In the genomic region with DNA sequence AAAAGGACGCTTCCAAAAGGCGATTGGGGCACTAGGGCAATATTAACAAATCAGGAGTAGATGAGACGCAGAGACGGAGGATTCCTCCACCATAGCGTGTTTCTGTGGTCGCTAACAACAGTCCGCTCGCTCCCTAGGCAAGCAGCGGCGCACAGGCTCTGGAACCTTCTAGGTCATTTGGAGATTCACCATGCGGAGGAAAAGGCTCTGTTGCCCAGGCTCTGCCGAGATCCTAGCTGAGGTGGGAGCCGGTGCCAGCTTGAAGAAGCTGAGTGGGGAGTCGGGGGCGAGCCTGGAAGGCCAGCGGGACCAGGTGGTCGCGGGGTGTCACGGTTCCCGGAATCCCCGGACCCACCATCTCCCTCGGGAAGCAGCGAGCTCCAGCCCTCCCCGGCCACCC, we compare ENCODE assay signal across 8 mouse cellular contexts. TPM values are rescaled to one million over a fixed set of nuclear protein-coding genes. Genes with fewer than 3 reads are reported as not detected.
DNase-seq lines count a peak whose midpoint lies in the region; ATAC-seq and TF ChIP-seq lines count a peak whose summit lies in the region.

No protein-coding gene starts in this region.

- peak overlapping the region; percentile 89 for H3K9ac ChIP-seq in heart, embryonic 12.5 days
- peak overlapping the region; percentile 80 for H3K9ac ChIP-seq in forebrain, embryonic 11.5 days (ENCODE audit: low read length)
- H3K9ac ChIP-seq in midbrain, embryonic 15.5 days: peak overlapping the region; percentile 64

- H3K9me3 ChIP-seq in heart, embryonic 12.5 days (replicated peaks): no peaks in the 10 kb centered on the region
- H3K9me3 ChIP-seq in G1E (replicated peaks): no peaks in the 10 kb centered on the region
- H3K9me3 ChIP-seq in forebrain, embryonic 11.5 days (ENCODE audit: control insufficient read depth, low read length): no peaks in the 10 kb centered on the region
- no peaks in the 10 kb centered on the region for H3K9me3 ChIP-seq in midbrain, embryonic 15.5 days

- H3K27ac ChIP-seq in heart, embryonic 12.5 days (ENCODE audit: poor library complexity, severe bottlenecking): peak overlapping the region; percentile 86
- H3K27ac ChIP-seq in forebrain, embryonic 11.5 days (ENCODE audit: low read depth, low read length): peak overlapping the region; percentile 70
- H3K27ac ChIP-seq in midbrain, embryonic 15.5 days: peak overlapping the region; percentile 85

- peak overlapping the region; percentile 81 for H3K4me3 ChIP-seq in heart, embryonic 12.5 days
- H3K4me3 ChIP-seq in G1E (ENCODE audit: low read depth, low read length): peak overlapping the region; percentile 95
- peak overlapping the region; percentile 71 for H3K4me3 ChIP-seq in forebrain, embryonic 11.5 days (ENCODE audit: low read depth, low read length)
- peak overlapping the region; percentile 61 for H3K4me3 ChIP-seq in midbrain, embryonic 15.5 days

- intact Hi-C loops in heart, postnatal 36 days (cut with DNase I): loop anchor here (5.0 kb wide), 1 partner anchor 42 kb away; a partner anchor contains a TSS

- WGBS in heart, embryonic 12.5 days: under 1% methylated on average over 24 of the region's 24 CpGs
- 2% methylated on average over 23 of the region's 24 CpGs for WGBS in forebrain, embryonic 11.5 days
- WGBS in midbrain, embryonic 15.5 days: 1% methylated on average over 24 of the region's 24 CpGs

- DNase-seq in heart, postnatal 36 days: no peak
- DNase-seq in G1E (ENCODE audit: low spot score): no peak
- no peak for DNase-seq in forebrain, embryonic 11.5 days (ENCODE audit: low spot score)
- DNase-seq in kidney, postnatal 36 days: peak; percentile 17 to 51
- no peak for DNase-seq in cerebellum, postnatal 4 days (ENCODE audit: low spot score in 2 of 2)
- no peak for DNase-seq in frontal cortex, postnatal 36 days (ENCODE audit: low spot score in 2 of 2)

- no peak for TF ChIP-seq CTCF in G1E (IDR thresholded peaks at IDR 0.05; ENCODE audit: low read depth, low read length)

- H3K27me3 ChIP-seq in heart, embryonic 12.5 days (replicated peaks): no peaks in the 10 kb centered on the region
- H3K27me3 ChIP-seq in G1E (ENCODE audit: insufficient read depth, low read length): no peaks in the 10 kb centered on the region
- no peaks in the 10 kb centered on the region for H3K27me3 ChIP-seq in forebrain, embryonic 11.5 days (ENCODE audit: control insufficient read depth, insufficient read depth, low read length)
- no peaks in the 10 kb centered on the region for H3K27me3 ChIP-seq in midbrain, embryonic 15.5 days (replicated peaks)

- H3K36me3 ChIP-seq in heart, embryonic 12.5 days: peaks cover 28% of the 10 kb centered on the region
- peaks cover 39% of the 10 kb centered on the region for H3K36me3 ChIP-seq in G1E (replicated peaks)
- peaks cover under 1% of the 10 kb centered on the region for H3K36me3 ChIP-seq in forebrain, embryonic 11.5 days (ENCODE audit: control insufficient read depth, insufficient read depth, low read length)
- peaks cover 12% of the 10 kb centered on the region for H3K36me3 ChIP-seq in midbrain, embryonic 15.5 days (replicated peaks)

- peaks cover 13% of the 10 kb centered on the region for H3K4me1 ChIP-seq in heart, embryonic 12.5 days (replicated peaks)
- H3K4me1 ChIP-seq in G1E (ENCODE audit: insufficient read depth, low read depth, low read length): peaks cover 30% of the 10 kb centered on the region
- H3K4me1 ChIP-seq in forebrain, embryonic 11.5 days (replicated peaks; ENCODE audit: control insufficient read depth, insufficient read depth, low read length): peaks cover 7% of the 10 kb centered on the region; the same call in 1 of the 2 replicates
- peaks cover 26% of the 10 kb centered on the region for H3K4me1 ChIP-seq in midbrain, embryonic 15.5 days

- ATAC-seq in heart, embryonic 12.5 days (ENCODE audit: insufficient number of reproducible peaks, low FRiP score): no peak; the same call in 1 of the 2 replicates
- ATAC-seq in G1E (ENCODE audit: extremely low read depth, insufficient number of reproducible peaks, low FRiP score, poor library complexity, severe bottlenecking): no peak
- ATAC-seq in forebrain, embryonic 11.5 days (replicated peaks; ENCODE audit: low FRiP score): no peak
- ATAC-seq in midbrain, embryonic 15.5 days (replicated peaks): peak; percentile 1; the same call in 1 of the 2 replicates

- H3K4me2 ChIP-seq in heart, embryonic 12.5 days: peak overlapping the region; percentile 93
- peak overlapping the region; percentile 84 for H3K4me2 ChIP-seq in forebrain, embryonic 11.5 days (ENCODE audit: low read depth, low read length, severe bottlenecking)
- peak overlapping the region; percentile 89 for H3K4me2 ChIP-seq in midbrain, embryonic 15.5 days

RNA-seq across cellular contexts. Expression of a gene that starts 0.6 kb away (rescaled TPM):
- 42.4 and 43.6 TPM in 2 replicates for polyA plus RNA-seq in heart, embryonic 12.5 days (2016; fragmentation: Nextera tagmentation; extraction: Ambion mirVana)
- 10 to 100 TPM; 40.4 to 60.4 TPM for total RNA-seq in heart, postnatal 36 days (2021)
- total RNA-seq in G1E (2014; fragmentation: Nextera tagmentation) (75.9 and 79.0 TPM in 2 replicates), G1E (2017) (22.5 and 30.2 TPM in 2 replicates)
- polyA plus RNA-seq in G1E (2012): 113 and 145 TPM in 2 replicates
- 144 TPM in 2 replicates for polyA plus RNA-seq in forebrain, embryonic 11.5 days (2014; fragmentation: Nextera tagmentation; extraction: Ambion mirVana)
- polyA plus RNA-seq in midbrain, embryonic 15.5 days (2015; fragmentation: Nextera tagmentation; extraction: Ambion mirVana): 103 and 105 TPM in 2 replicates

RNA-seq across cellular contexts. Expression of a gene that starts 42.5 kb away (rescaled TPM):
- 12.0 and 13.9 TPM in 2 replicates for polyA plus RNA-seq in heart, embryonic 12.5 days (2016; fragmentation: Nextera tagmentation; extraction: Ambion mirVana)
- total RNA-seq in heart, postnatal 36 days (2021): 1 to 10 TPM; 5.9 to 6.6 TPM
- total RNA-seq in G1E (2014; fragmentation: Nextera tagmentation) (15.4 and 18.1 TPM in 2 replicates), G1E (2017) (3.3 and 4.6 TPM in 2 replicates)
- 3.6 and 5.2 TPM in 2 replicates for polyA plus RNA-seq in G1E (2012)
- 17.1 and 20.1 TPM in 2 replicates for polyA plus RNA-seq in forebrain, embryonic 11.5 days (2014; fragmentation: Nextera tagmentation; extraction: Ambion mirVana)
- polyA plus RNA-seq in midbrain, embryonic 15.5 days (2015; fragmentation: Nextera tagmentation; extraction: Ambion mirVana): 14.7 and 15.7 TPM in 2 replicates

Comparison
In these comparisons a context has a peak if more than half of its experiments do, and no peak if none do; other contexts are left out.
1. DNase-seq: peak in kidney, postnatal 36 days (2 of 2); none in heart, postnatal 36 days (0 of 2), G1E (single experiment), forebrain, embryonic 11.5 days (single experiment), cerebellum, postnatal 4 days (0 of 2) and frontal cortex, postnatal 36 days (0 of 2).
2. Peak in every context shown above with its lines, with median percentiles within 50 percentile points of each other: H3K27ac ChIP-seq, H3K4me2 ChIP-seq, H3K4me3 ChIP-seq and H3K9ac ChIP-seq.